Mouse (Mus musculus) liver, embryonic 13.5 days (tissue): ENCODE measurements around the gene Gbp3. TPM values are rescaled to one million over a fixed set of nuclear protein-coding genes. Genes with fewer than 3 reads are reported as not detected.

ENCODE experiments used
- ATAC-seq: fragments of 200-750 bp; cut with Nextera tagmentation; 2 replicates; pipeline ENCODE4 v1.8.0; 2017; ENCODE audit warnings: low read depth, mild to moderate bottlenecking, moderate number of reproducible peaks, moderate library complexity
- DNase-seq: peaks from one replicate; pipeline ENCODE4 v3.0.0; 2022
- H3K27ac ChIP-seq: fragments of 300-500 bp; sonication (generic); 2 replicates; pipeline ENCODE4 v1.5.1; 2015; ENCODE audit warnings: moderate library complexity, mild to moderate bottlenecking, inconsistent platforms
- H3K27me3 ChIP-seq: fragments of 300-500 bp; sonication (generic); 2 replicates; pipeline ENCODE4 v1.6.1; 2015; ENCODE audit warnings: mild to moderate bottlenecking, inconsistent platforms
- H3K36me3 ChIP-seq: fragments of 300-500 bp; sonication (generic); 2 replicates; pipeline ENCODE4 v1.6.1; 2015; ENCODE audit warnings: mild to moderate bottlenecking, inconsistent platforms
- H3K4me1 ChIP-seq: fragments of 300-500 bp; sonication (generic); replicated peaks from 2 replicates; pipeline ENCODE4 v1.6.1; 2015; ENCODE audit warnings: inconsistent platforms
- H3K4me2 ChIP-seq: fragments of 300-500 bp; sonication (generic); 2 replicates; pipeline ENCODE4 v1.6.1; 2015; ENCODE audit warnings: inconsistent platforms, mild to moderate bottlenecking, moderate library complexity
- H3K4me3 ChIP-seq: fragments of 300-500 bp; sonication (generic); replicated peaks from 2 replicates; pipeline ENCODE4 v1.5.1; 2015; ENCODE audit warnings: mild to moderate bottlenecking, inconsistent platforms
- H3K9ac ChIP-seq: fragments of 300-500 bp; sonication (generic); 2 replicates; pipeline ENCODE4 v1.6.1; 2015; ENCODE audit warnings: mild to moderate bottlenecking, inconsistent platforms
- H3K9me3 ChIP-seq: fragments of 300-500 bp; sonication (generic); replicated peaks from 2 replicates; pipeline ENCODE4 v1.6.1; 2016; ENCODE audit warnings: inconsistent platforms
- WGBS: fragments of 180-500 bp; shearing (Covaris S2); methylation state at CpG from one replicate; pipeline ENCODE4 v1.1.7; 2015; ENCODE audit not compliant: insufficient replicate concordance; 5-methylcytosine and 5-hydroxymethylcytosine counted together
- polyA plus RNA-seq: library from polyadenylated mRNA; unstranded; fragments of >200 nt; fragmentation: Nextera tagmentation; extraction: Ambion mirVana; gene quantifications from 2 replicates; pipeline ENCODE4 v1.2.1, GENCODE M21; 2015

Gene Gbp3
- polyA plus RNA-seq, 1 experiment from 2014 or later: 1.2 TPM

DNA sequence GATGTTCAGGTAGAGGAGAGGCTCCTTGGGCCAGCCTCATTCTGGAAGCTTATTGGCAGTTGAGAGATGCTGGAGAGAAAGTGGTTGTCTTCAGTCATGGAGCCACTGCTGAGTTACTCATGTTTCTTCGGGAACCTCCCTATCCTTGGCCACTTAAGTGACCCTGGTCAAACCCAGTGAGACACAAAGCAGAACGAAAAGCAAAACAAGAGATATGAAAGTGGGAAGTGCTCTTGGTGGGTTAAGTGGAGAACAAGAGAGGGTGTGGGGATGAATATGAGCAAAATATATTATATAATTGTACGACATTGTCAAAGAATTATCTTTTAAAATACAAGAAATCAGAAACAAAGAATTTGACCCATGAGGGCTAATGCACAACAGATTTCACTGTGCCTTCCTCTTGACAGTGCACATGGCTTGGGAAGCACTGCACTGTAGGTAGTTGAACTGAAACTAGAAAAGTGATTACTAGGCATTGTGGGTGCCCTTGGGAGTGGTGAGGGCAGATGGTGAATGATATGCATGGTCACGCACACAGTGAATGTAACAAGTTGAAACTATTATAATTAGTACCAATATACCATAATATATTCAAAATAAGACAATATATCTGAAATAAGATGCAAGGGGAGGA, 30.7 kb downstream of the Gbp3 start:
- ATAC-seq: no peak
- Histone ChIP-seq H3K27ac (no peak overlapping the region), H3K27me3 (no peaks in the 10 kb centered on the region), H3K4me2 (no peak overlapping the region), H3K4me1 (no peaks in the 10 kb centered on the region), H3K36me3 (no peaks in the 10 kb centered on the region), H3K4me3 (no peak overlapping the region), H3K9me3 (no peaks in the 10 kb centered on the region), H3K9ac (no peak overlapping the region)
- no peak for DNase-seq
- 56% methylated on average over 4 of the region's 4 CpGs for WGBS

DNA sequence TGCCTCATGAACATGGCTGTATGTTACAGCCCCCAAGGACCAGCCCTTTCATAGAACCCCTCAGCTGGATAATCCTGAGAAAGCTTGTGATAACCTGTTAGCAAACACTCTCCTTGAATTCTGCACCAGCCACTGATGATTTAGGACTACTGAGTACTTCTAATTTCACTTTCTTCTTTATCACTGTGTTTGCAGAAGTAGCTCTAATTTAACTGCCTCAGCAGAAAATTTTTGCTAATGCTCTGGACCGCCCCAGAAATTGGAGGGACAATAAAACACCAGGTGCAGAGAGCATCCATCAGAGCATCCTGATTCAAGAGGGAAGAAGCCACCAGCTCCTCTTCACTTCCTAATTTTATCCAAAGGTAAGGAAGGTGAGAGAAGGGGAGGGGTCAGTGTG, 34.7 kb downstream of the Gbp3 start, which contains the start of gene Gbp2b:
Gbp2b (plus strand) TSS at position 301 of the 400 bp plus-strand sequence.
- 56% methylated on average over 1 of the region's 1 CpGs for WGBS
- Histone ChIP-seq H3K9me3 (no peaks in the 10 kb centered on the region), H3K4me2 (no peak within 1 kb of the TSS), H3K4me3 (no peak within 1 kb of the TSS), H3K27ac (no peak within 1 kb of the TSS), H3K27me3 (no peaks in the 10 kb centered on the region), H3K9ac (no peak within 1 kb of the TSS), H3K4me1 (no peaks in the 10 kb centered on the region), H3K36me3 (no peaks in the 10 kb centered on the region)
- DNase-seq: no peak
- ATAC-seq: no peak

DNA sequence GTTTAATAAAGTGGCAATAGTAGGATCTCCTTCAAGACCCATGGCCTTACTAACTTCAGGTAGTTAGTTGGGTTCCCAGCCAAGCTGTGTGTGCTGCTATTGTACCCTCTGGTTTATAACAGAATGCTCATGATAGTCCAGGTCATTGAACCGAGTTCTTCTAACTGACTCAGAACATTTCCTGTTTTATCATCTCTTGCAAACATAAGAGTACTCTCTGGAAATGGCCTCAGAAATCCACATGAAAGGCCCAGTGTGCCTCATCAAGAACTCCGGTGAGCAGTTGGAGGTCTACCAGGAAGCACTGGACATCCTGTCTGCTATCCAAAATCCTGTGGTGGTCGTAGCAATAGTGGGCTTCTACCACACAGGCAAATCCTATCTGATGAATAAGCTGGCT, 38.1 kb downstream of the Gbp3 start:
- WGBS: 40% methylated on average over 3 of the region's 3 CpGs
- no peak overlapping the region for H3K4me2 ChIP-seq
- H3K4me1 ChIP-seq: no peaks in the 10 kb centered on the region
- H3K9me3 ChIP-seq: no peaks in the 10 kb centered on the region
- DNase-seq: no peak
- H3K36me3 ChIP-seq: no peaks in the 10 kb centered on the region
- H3K4me3 ChIP-seq: no peak overlapping the region
- H3K27ac ChIP-seq: no peak overlapping the region
- ATAC-seq: no peak
- no peak overlapping the region for H3K9ac ChIP-seq
- no peaks in the 10 kb centered on the region for H3K27me3 ChIP-seq

DNA sequence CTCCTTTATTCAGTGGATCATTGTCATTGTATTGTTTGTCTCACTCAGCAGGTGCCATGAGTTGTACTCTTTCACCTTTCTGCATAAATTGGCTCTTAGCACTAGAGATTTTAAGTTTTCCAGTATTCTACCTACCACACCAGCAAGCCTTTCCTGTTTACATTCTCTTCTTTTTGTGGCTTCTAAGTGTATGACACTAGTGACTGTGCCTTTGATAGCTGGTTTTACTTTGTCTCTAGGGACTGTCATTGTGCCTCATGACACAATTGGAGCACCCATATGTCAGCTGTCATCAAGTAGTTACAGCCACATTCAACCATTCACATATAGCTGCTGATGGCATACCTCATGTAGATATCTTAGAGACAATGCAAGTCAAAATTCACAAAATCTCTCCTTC, 41.8 kb downstream of the Gbp3 start:
- no peak overlapping the region for H3K4me3 ChIP-seq
- no peaks in the 10 kb centered on the region for H3K4me1 ChIP-seq
- H3K27ac ChIP-seq: no peak overlapping the region
- no peaks in the 10 kb centered on the region for H3K9me3 ChIP-seq
- H3K4me2 ChIP-seq: no peak overlapping the region
- DNase-seq (no peak), ATAC-seq (no peak)
- H3K36me3 ChIP-seq: no peaks in the 10 kb centered on the region
- H3K27me3 ChIP-seq: no peaks in the 10 kb centered on the region
- H3K9ac ChIP-seq: no peak overlapping the region

DNA sequence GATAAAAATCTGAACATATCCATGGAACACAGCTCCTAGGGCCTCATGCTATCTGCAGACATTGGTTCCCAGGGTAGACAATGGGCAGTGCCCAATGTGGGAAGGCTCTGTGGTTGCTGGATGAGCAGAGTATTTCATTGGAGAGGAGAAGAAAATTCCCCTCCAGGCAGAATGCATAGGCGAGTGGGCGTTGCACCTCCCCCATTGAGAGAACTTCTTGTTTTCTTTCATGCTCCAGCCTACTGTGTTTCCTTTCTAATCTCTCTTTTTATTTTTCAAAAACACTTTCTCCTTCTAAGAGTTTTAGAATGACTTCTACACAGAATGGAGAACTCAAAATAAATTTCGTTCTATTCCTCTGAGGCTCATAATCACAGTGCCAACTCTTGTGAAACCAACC, 58.8 kb downstream of the Gbp3 start:
- Histone ChIP-seq H3K4me1 (peaks cover 6% of the 10 kb centered on the region; the same call in 1 of the 2 replicates), H3K36me3 (no peaks in the 10 kb centered on the region), H3K9me3 (no peaks in the 10 kb centered on the region), H3K9ac (no peak overlapping the region), H3K4me2 (no peak overlapping the region), H3K27me3 (no peaks in the 10 kb centered on the region), H3K27ac (no peak overlapping the region), H3K4me3 (no peak overlapping the region)
- ATAC-seq (no peak), DNase-seq (no peak)
- 61% methylated on average over 3 of the region's 3 CpGs for WGBS

DNA sequence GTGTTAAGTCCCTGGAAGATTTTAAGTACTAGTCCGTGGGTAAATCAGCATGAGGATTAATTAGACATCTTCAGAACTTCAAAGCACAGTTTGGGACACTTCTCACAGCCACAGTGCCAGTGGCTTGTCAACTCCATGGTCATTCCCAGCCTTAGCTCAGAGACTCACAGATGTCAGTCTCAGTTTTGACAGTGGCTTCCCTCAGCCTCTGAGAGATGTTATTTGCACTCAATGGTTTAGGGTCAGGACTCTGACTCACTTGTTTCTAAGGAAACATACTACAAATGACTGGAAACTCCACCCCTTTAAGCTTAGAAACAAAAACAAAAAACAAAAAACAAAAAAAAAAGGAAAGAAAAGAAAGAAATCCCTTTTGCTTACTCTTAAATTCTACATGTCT, 59.8 kb downstream of the Gbp3 start:
- Histone ChIP-seq H3K9ac (no peak overlapping the region), H3K4me1 (peaks cover 6% of the 10 kb centered on the region; the same call in 1 of the 2 replicates), H3K4me2 (no peak overlapping the region), H3K36me3 (no peaks in the 10 kb centered on the region), H3K27me3 (no peaks in the 10 kb centered on the region), H3K9me3 (no peaks in the 10 kb centered on the region), H3K27ac (no peak overlapping the region), H3K4me3 (no peak overlapping the region)
- ATAC-seq (no peak), DNase-seq (no peak)
- 33% methylated on average over 1 of the region's 1 CpGs for WGBS

DNA sequence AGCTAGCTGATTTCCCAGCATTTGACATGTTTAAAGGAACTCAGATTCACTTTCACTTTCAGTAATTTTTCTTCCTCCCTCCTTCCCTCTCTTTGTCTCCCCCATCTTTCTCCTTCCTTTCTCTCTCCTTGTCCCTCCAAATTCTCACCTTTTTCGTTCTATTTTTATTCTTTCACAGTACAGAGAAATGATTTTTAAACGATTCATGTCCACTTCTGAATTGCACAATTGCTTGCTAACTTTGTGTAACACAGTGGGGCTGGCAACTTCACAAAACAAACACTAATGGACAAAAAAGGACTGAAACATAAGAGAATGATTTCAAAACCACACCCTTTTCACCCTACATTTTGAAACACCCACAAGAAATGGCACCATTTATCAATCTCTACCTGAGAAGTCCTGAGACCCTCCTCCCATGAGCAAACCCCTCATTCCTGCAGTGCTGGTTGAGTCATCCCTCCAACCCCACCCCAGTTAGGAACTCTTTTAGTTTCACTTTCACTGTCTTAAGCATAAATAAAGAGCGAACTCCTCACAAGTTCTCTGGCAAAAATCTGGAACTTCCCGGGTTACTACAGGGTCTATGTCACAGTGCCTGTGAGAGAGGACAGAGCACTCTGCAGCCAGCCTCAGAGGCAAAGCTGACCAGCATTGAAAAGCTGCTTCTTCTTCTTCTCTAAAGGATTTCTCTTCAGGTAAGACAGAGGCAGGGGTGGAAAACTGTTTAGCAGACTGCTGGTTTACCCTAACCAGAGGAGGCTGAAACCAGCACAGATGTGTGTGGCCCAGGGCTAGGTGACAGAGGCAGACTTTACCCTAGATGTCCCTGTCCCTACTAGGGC, 60.5 kb downstream of the Gbp3 start, which contains the start of gene Gbp2:
Gbp2 (plus strand) TSS at position 492 of the 845 bp plus-strand sequence.
- H3K4me3 ChIP-seq: peak within 1 kb of the TSS; percentile 41
- DNase-seq: no peak

DNA sequence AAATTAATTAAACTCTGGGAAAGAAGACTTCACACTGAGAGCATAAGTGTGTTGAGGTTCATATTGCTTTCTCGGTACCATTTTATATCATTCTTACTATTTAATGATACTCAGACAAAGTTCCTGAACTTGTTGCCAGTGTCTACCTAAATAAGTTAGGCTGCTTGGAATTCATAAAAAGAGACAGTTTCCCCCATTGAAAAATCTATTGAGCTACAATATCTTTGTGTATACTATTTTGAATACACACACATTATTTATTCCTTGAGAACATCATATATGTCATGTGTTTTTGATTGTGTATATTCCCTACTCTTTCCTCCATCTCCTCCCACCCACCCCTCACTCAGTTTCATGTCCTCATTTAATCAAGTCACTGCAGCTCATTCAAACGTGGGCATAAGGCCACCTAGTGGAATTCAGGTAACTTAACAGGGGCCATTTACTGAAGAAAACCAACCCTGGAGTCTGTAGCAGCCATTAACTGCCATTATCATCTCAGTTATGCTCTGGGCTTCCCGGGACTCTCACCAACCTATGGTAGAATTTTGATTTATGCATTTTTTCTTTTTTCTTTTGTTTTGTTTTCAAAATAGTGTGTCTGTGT, 61.2 kb downstream of the Gbp3 start:
- Histone ChIP-seq H3K4me2 (peak overlapping the region; percentile 58), H3K9ac (no peak overlapping the region), H3K27me3 (no peaks in the 10 kb centered on the region), H3K4me1 (peaks cover 6% of the 10 kb centered on the region; the same call in 1 of the 2 replicates), H3K27ac (no peak overlapping the region), H3K36me3 (no peaks in the 10 kb centered on the region), H3K9me3 (no peaks in the 10 kb centered on the region), H3K4me3 (peak overlapping the region; percentile 41; the same call in 1 of the 2 replicates)
- 38% methylated on average over 3 of the region's 3 CpGs for WGBS
- DNase-seq (no peak), ATAC-seq (no peak)

More for the DNA sequence above, 60.5 kb downstream of the Gbp3 start, which contains the start of gene Gbp2:
- Histone ChIP-seq H3K4me1 (peaks cover 6% of the 10 kb centered on the region; the same call in 1 of the 2 replicates), H3K27ac (no peak within 1 kb of the TSS), H3K9ac (no peak within 1 kb of the TSS), H3K36me3 (no peaks in the 10 kb centered on the region), H3K27me3 (no peaks in the 10 kb centered on the region), H3K4me2 (peak within 1 kb of the TSS; percentile 58), H3K9me3 (no peaks in the 10 kb centered on the region)
- WGBS: 27% methylated on average over 4 of the region's 4 CpGs
- ATAC-seq: peak; percentile 39; the same call in 1 of the 2 replicates

Other genes with a start within 250 kb of the Gbp3 start
- gene Pdlim5, start 164.3 kb upstream of the Gbp3 start, polyA plus RNA-seq: 11.0 and 12.4 TPM in 2 replicates
- 0.03 and 0.09 TPM in 2 replicates for gene Gbp5, start 66.0 kb upstream of the Gbp3 start, polyA plus RNA-seq
- 3.1 and 3.2 TPM in 2 replicates for gene Gbp7, start 29.7 kb upstream of the Gbp3 start, polyA plus RNA-seq
- gene Gbp2b, start 34.8 kb downstream of the Gbp3 start, polyA plus RNA-seq: not detected in 2 replicates
- 2.1 and 2.6 TPM in 2 replicates for gene Gbp2, start 60.6 kb downstream of the Gbp3 start, polyA plus RNA-seq
- 10.3 and 11.9 TPM in 2 replicates for gene Kyat3, start 141.0 kb downstream of the Gbp3 start, polyA plus RNA-seq
- gene Gtf2b, start 205.0 kb downstream of the Gbp3 start, polyA plus RNA-seq: 44.7 and 45.6 TPM in 2 replicates